Mouse (Mus musculus) megakaryocyte, embryonic 14.5 days (primary cell): ENCODE data around the gene 1700012B07Rik.

Source experiments
- FLI1 ChIP-seq: IDR thresholded peaks from 2 replicates; pipeline ENCODE4 v1.6.1; 2012; ENCODE audit warnings: low read length, inconsistent platforms, mixed read lengths
- GATA1 ChIP-seq: IDR thresholded peaks from 3 replicates; pipeline ENCODE4 v1.6.1; 2012; ENCODE audit warnings: mixed read lengths, low read length, inconsistent platforms, borderline replicate concordance

GRCm38 (mm10) chr11:109846343-109846742 lies 18.5 kb upstream of the 1700012B07Rik start:
- TF ChIP-seq GATA1 (no peak), FLI1 (no peak)
